Mouse (Mus musculus) mouse trophoblast stem cell (cell line): ENCODE data around the gene Eif2b3.

Experiments
- in situ Hi-C, 2 experiments: fragments of 300-500 bp; cut with MseI, MboI; formaldehyde crosslinking; loops; 2 replicates in 1 of 2; 3 replicates in 1 of 2; pipeline ENCODE4 v1.15.1; 2025

Gene Eif2b3

GRCm38 (mm10) chr4:117122209-117122608 lies 103.0 kb downstream of the Eif2b3 start:
- in situ Hi-C loops, result no loop called here

GRCm38 (mm10) chr4:117123546-117124217 lies 104.5 kb downstream of the Eif2b3 start:
- in situ Hi-C loops, result no loop called here

- in situ Hi-C loops, result no loop called here
Measured at GRCm38 (mm10) chr4:117124218-117124517, 105.0 kb downstream of the Eif2b3 start.

GRCm38 (mm10) chr4:117124518-117125347 lies 105.5 kb downstream of the Eif2b3 start:
- in situ Hi-C loops, result no loop called here

GRCm38 (mm10) chr4:117125348-117125909 lies 106.2 kb downstream of the Eif2b3 start, which contains the start of gene Btbd19:
TSS of gene Btbd19 (minus strand) at chr4:117125725.
- in situ Hi-C loops, result no loop called here

- in situ Hi-C loops, result no loop called here
Measured at GRCm38 (mm10) chr4:117125910-117126674, 106.9 kb downstream of the Eif2b3 start.

- in situ Hi-C loops, result no loop called here
Measured at GRCm38 (mm10) chr4:117126675-117127290, 107.6 kb downstream of the Eif2b3 start, which contains the start of gene Tctex1d4. TSS of gene Tctex1d4 (plus strand) at chr4:117126794.

GRCm38 (mm10) chr4:117127991-117128686 lies 108.9 kb downstream of the Eif2b3 start:
- in situ Hi-C loops, result no loop called here

- in situ Hi-C loops, result no loop called here
Measured at GRCm38 (mm10) chr4:117130790-117131189, 111.6 kb downstream of the Eif2b3 start.

GRCm38 (mm10) chr4:117131198-117131597 lies 112.0 kb downstream of the Eif2b3 start:
- in situ Hi-C loops, result no loop called here

GRCm38 (mm10) chr4:117131890-117132793 lies 112.9 kb downstream of the Eif2b3 start:
- in situ Hi-C loops, result no loop called here

- in situ Hi-C loops, result no loop called here
Measured at GRCm38 (mm10) chr4:117132794-117133143, 113.6 kb downstream of the Eif2b3 start.

- in situ Hi-C loops, result no loop called here
Measured at GRCm38 (mm10) chr4:117133366-117133796, 114.2 kb downstream of the Eif2b3 start.

- in situ Hi-C loops, result no loop called here
Measured at GRCm38 (mm10) chr4:117133817-117134600, 114.8 kb downstream of the Eif2b3 start, which contains the start of gene Plk3. TSS of gene Plk3 (minus strand) at chr4:117133963.

GRCm38 (mm10) chr4:117134601-117134995 lies 115.4 kb downstream of the Eif2b3 start:
- in situ Hi-C loops, result no loop called here

- in situ Hi-C loops, result loop anchor here in 1 of 2 experiments (5.0 kb wide), 1 partner anchor 34 kb away; no protein-coding TSS in a partner anchor
Measured at GRCm38 (mm10) chr4:117136034-117136433, 116.8 kb downstream of the Eif2b3 start.
